Mouse (Mus musculus): ENCODE data around the gene Rps6kb1. TPM values are rescaled to one million over a fixed set of nuclear protein-coding genes. Genes with fewer than 3 reads are reported as not detected.

Rps6kb1 gene
- polyA plus RNA-seq (2012; rRNA removed) = 5.8 and 8.4 TPM in 2 replicates
- polyA plus RNA-seq (2014; fragmentation: Nextera tagmentation; extraction: Ambion mirVana) = 17.2 and 20.8 TPM in 2 replicates

- under 1% methylated on average over 43 of the region's 43 CpGs for WGBS (ENCODE audit: insufficient replicate concordance)
- H3K4me3 ChIP-seq (ENCODE audit: insufficient read depth in 1 of 2, low read depth in 2 of 2, low read length in 2 of 2) = peak within 1 kb of the TSS; percentile 90 to 91
- peak within 1 kb of the TSS; percentile 91 for H3K4me2 ChIP-seq (ENCODE audit: low read depth)
- H3K36me3 ChIP-seq (replicated peaks; ENCODE audit: control insufficient read depth, insufficient read depth, low read depth) = peaks cover 6% of the 10 kb centered on the region
- H3K9ac ChIP-seq (replicated peaks) = peak within 1 kb of the TSS; percentile 97
- peak within 1 kb of the TSS; percentile 79 for H3K27ac ChIP-seq
- no peaks in the 10 kb centered on the region for H3K9me3 ChIP-seq (ENCODE audit: control insufficient read depth, low read length)
- TF ChIP-seq EP300 (IDR thresholded peaks at IDR 0.05; ENCODE audit: low read depth) (no peak), CTCF (IDR thresholded peaks at IDR 0.05; ENCODE audit: low read depth) (peak; percentile 24; the same call in 1 of the 2 replicates)
- ATAC-seq (ENCODE audit: insufficient read depth) (peak; percentile 98), DNase-seq (ENCODE audit: low read depth in 3 of 3, low spot score in 3 of 3) (peak; percentile 100)
- H3K27me3 ChIP-seq (ENCODE audit: control insufficient read depth, insufficient read depth, low read length) = no peaks in the 10 kb centered on the region
- peaks cover 14 to 15% of the 10 kb centered on the region in 2 experiments for H3K4me1 ChIP-seq (replicated peaks; ENCODE audit: control insufficient read depth in 2 of 2, insufficient read depth in 2 of 2, low read length in 1 of 2)
These were observed at the start of gene Rps6kb1, which contains the start of gene Tubd1 for GRCm38 (mm10) chr11:86544639-86545299. Rps6kb1 (minus strand) TSS chr11:86544805. Tubd1 (plus strand) TSS chr11:86544991.

- Histone ChIP-seq H3K27ac (peak overlapping the region; percentile 21), H3K4me3 (ENCODE audit: insufficient read depth in 1 of 2, low read depth in 2 of 2, low read length in 2 of 2) (no peak overlapping the region), H3K4me1 (replicated peaks; ENCODE audit: control insufficient read depth in 2 of 2, insufficient read depth in 2 of 2, low read length in 1 of 2) (peaks cover 15 to 25% of the 10 kb centered on the region in 2 experiments), H3K36me3 (replicated peaks; ENCODE audit: control insufficient read depth, insufficient read depth, low read depth) (peaks cover 4% of the 10 kb centered on the region; the same call in 1 of the 2 replicates), H3K27me3 (ENCODE audit: control insufficient read depth, insufficient read depth, low read length) (no peaks in the 10 kb centered on the region), H3K4me2 (ENCODE audit: low read depth) (no peak overlapping the region; the same call in 1 of the 2 replicates), H3K9ac (replicated peaks) (no peak overlapping the region), H3K9me3 (ENCODE audit: control insufficient read depth, low read length) (no peaks in the 10 kb centered on the region)
- 53% methylated on average over 5 of the region's 5 CpGs for WGBS (ENCODE audit: insufficient replicate concordance)
- DNase-seq (ENCODE audit: low read depth in 3 of 3, low spot score in 3 of 3) (no peak), ATAC-seq (ENCODE audit: insufficient read depth) (no peak)
- no peak for TF ChIP-seq CTCF (IDR thresholded peaks at IDR 0.05; ENCODE audit: low read depth)
- TF ChIP-seq EP300 (IDR thresholded peaks at IDR 0.05; ENCODE audit: low read depth) = no peak
These were observed 48.8 kb upstream of the Rps6kb1 start for GRCm38 (mm10) chr11:86593443-86593842.

GRCm38 (mm10) chr11:86592993-86593392, 48.4 kb upstream of the Rps6kb1 start:
- Histone ChIP-seq H3K4me3 (ENCODE audit: insufficient read depth in 1 of 2, low read depth in 2 of 2, low read length in 2 of 2) (no peak overlapping the region), H3K9ac (replicated peaks) (no peak overlapping the region), H3K27me3 (ENCODE audit: control insufficient read depth, insufficient read depth, low read length) (no peaks in the 10 kb centered on the region), H3K36me3 (replicated peaks; ENCODE audit: control insufficient read depth, insufficient read depth, low read depth) (peaks cover 4% of the 10 kb centered on the region; the same call in 1 of the 2 replicates), H3K9me3 (ENCODE audit: control insufficient read depth, low read length) (no peaks in the 10 kb centered on the region), H3K4me1 (replicated peaks; ENCODE audit: control insufficient read depth in 2 of 2, insufficient read depth in 2 of 2, low read length in 1 of 2) (peaks cover 15 to 28% of the 10 kb centered on the region in 2 experiments), H3K4me2 (ENCODE audit: low read depth) (no peak overlapping the region; the same call in 1 of the 2 replicates), H3K27ac (peak overlapping the region; percentile 21)
- 9% methylated on average over 3 of the region's 3 CpGs for WGBS (ENCODE audit: insufficient replicate concordance)
- DNase-seq (ENCODE audit: low read depth in 3 of 3, low spot score in 3 of 3) (no peak), ATAC-seq (ENCODE audit: insufficient read depth) (peak; percentile 75)
- TF ChIP-seq CTCF (IDR thresholded peaks at IDR 0.05; ENCODE audit: low read depth) = no peak
- no peak; the same call in 1 of the 2 replicates for TF ChIP-seq EP300 (IDR thresholded peaks at IDR 0.05; ENCODE audit: low read depth)

GRCm38 (mm10) chr11:86591931-86592616, 47.5 kb upstream of the Rps6kb1 start:
- DNase-seq (ENCODE audit: low read depth in 3 of 3, low spot score in 3 of 3) (no peak), ATAC-seq (ENCODE audit: insufficient read depth) (no peak)
- H3K4me2 ChIP-seq (ENCODE audit: low read depth) = no peak overlapping the region
- TF ChIP-seq CTCF (IDR thresholded peaks at IDR 0.05; ENCODE audit: low read depth) (no peak), EP300 (IDR thresholded peaks at IDR 0.05; ENCODE audit: low read depth) (no peak)
- H3K36me3 ChIP-seq (replicated peaks; ENCODE audit: control insufficient read depth, insufficient read depth, low read depth) = peaks cover 4% of the 10 kb centered on the region; the same call in 1 of the 2 replicates
- H3K4me3 ChIP-seq (ENCODE audit: insufficient read depth in 1 of 2, low read depth in 2 of 2, low read length in 2 of 2) = no peak overlapping the region
- 61% methylated on average over 2 of the region's 2 CpGs for WGBS (ENCODE audit: insufficient replicate concordance)
- no peaks in the 10 kb centered on the region for H3K27me3 ChIP-seq (ENCODE audit: control insufficient read depth, insufficient read depth, low read length)
- no peak overlapping the region for H3K27ac ChIP-seq
- 0 out of 2 replicates have a peak overlapping the region, but pooled peaks have one; percentile 15 for H3K9ac ChIP-seq (replicated peaks)
- H3K4me1 ChIP-seq (replicated peaks; ENCODE audit: control insufficient read depth in 2 of 2, insufficient read depth in 2 of 2, low read length in 1 of 2) = peaks cover 18 to 36% of the 10 kb centered on the region in 2 experiments
- H3K9me3 ChIP-seq (ENCODE audit: control insufficient read depth, low read length) = no peaks in the 10 kb centered on the region
